22 mouse cellular contexts compared by ENCODE assay signal in the genomic region with DNA sequence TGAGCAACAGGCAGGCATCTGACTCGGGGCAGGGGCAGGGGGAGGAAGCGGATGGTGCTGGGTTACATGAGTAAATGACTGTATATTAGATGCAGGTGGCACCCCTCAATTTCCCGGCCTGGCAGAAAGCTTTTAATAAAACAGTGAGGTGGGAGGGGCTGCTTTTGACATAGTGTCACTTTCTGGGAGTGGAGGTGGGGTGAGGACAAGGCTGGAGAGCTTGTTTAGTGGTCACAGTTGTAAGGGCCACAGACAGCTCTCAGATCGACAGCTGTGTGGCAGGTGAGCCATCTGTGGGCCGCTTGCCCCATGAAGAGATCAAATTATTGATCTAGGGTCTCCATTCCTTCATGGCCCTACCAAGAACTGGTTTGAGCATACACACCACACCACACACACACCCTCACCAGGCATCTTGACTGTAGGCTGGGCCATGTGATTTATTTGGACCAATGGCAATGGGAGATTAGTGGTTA.
DNase-seq lines count a peak whose midpoint lies in the region; ATAC-seq lines count a peak whose summit lies in the region.
"Had no signal": no experiment of that assay in that cellular context is flagged by ENCODE, and none has a peak within 500 bp of the region (broad histone marks: within the 10 kb centered on the region; RNA-seq: fewer than 3 reads in every experiment).

No protein-coding gene starts in this region.

- H3K36me3 ChIP-seq in intestine, embryonic 14.5 days (ENCODE audit: control insufficient read depth, insufficient read depth, low read length) = no peaks in the 10 kb centered on the region
- H3K36me3 ChIP-seq in intestine, embryonic 15.5 days = no peaks in the 10 kb centered on the region
- no peaks in the 10 kb centered on the region for H3K36me3 ChIP-seq in limb, embryonic 10.5 days
- no peaks in the 10 kb centered on the region for H3K36me3 ChIP-seq in midbrain, embryonic 14.5 days (ENCODE audit: control insufficient read depth, insufficient read depth, low read length)
- H3K36me3 ChIP-seq: forebrain, embryonic 12.5 days; limb, embryonic 15.5 days; lung, embryonic 15.5 days had no signal

- H3K4me1 ChIP-seq in intestine, embryonic 14.5 days (replicated peaks; ENCODE audit: control insufficient read depth, insufficient read depth, low read length) = no peaks in the 10 kb centered on the region
- no peaks in the 10 kb centered on the region for H3K4me1 ChIP-seq in intestine, embryonic 15.5 days (replicated peaks)
- peaks cover 14% of the 10 kb centered on the region for H3K4me1 ChIP-seq in limb, embryonic 10.5 days
- H3K4me1 ChIP-seq in midbrain, embryonic 14.5 days (ENCODE audit: control insufficient read depth, insufficient read depth, low read length) = no peaks in the 10 kb centered on the region
- H3K4me1 ChIP-seq: forebrain, embryonic 12.5 days; lung, embryonic 15.5 days had no signal

- WGBS in intestine, embryonic 14.5 days = 62% methylated on average over 5 of the region's 5 CpGs
- 73% methylated on average over 5 of the region's 5 CpGs for WGBS in intestine, embryonic 15.5 days
- WGBS in limb, embryonic 10.5 days = 61% methylated on average over 5 of the region's 5 CpGs
- 84% methylated on average over 5 of the region's 5 CpGs for WGBS in midbrain, embryonic 14.5 days

- no peaks in the 10 kb centered on the region for H3K9me3 ChIP-seq in intestine, embryonic 14.5 days (ENCODE audit: control insufficient read depth, low read length)
- H3K9me3 ChIP-seq in intestine, embryonic 15.5 days = no peaks in the 10 kb centered on the region
- no peaks in the 10 kb centered on the region for H3K9me3 ChIP-seq in limb, embryonic 10.5 days (replicated peaks)
- H3K9me3 ChIP-seq in midbrain, embryonic 14.5 days (ENCODE audit: control insufficient read depth, low read length) = no peaks in the 10 kb centered on the region
- H3K9me3 ChIP-seq: forebrain, embryonic 12.5 days; limb, embryonic 15.5 days; lung, embryonic 15.5 days had no signal

- ATAC-seq in intestine, embryonic 14.5 days (replicated peaks; ENCODE audit: low FRiP score, low TSS enrichment, low read depth) = no peak
- no peak for ATAC-seq in intestine, embryonic 15.5 days
- ATAC-seq in midbrain, embryonic 14.5 days (ENCODE audit: low FRiP score, low TSS enrichment) = no peak
- ATAC-seq in megakaryocyte-erythroid progenitor cell, adult 5-6 weeks (replicated peaks; ENCODE audit: low FRiP score, low TSS enrichment, poor library complexity, severe bottlenecking) = no peak
- ATAC-seq: intestine, postnatal 0 days; midbrain, embryonic 16.5 days; Patski had no signal

- DNase-seq in intestine, embryonic 14.5 days (ENCODE audit: low spot score) = peak; percentile 28
- DNase-seq in testis, postnatal 10 days (ENCODE audit: low spot score) = peak; percentile 29
- DNase-seq in testis, postnatal 14 days (ENCODE audit: low spot score) = no peak
- DNase-seq in limb, embryonic 10.5 days (ENCODE audit: low spot score) = peak; percentile 54
- DNase-seq in left cerebral cortex, postnatal 10 days (ENCODE audit: extremely low spot score in 1 of 2, low spot score in 2 of 2) = no peak
- DNase-seq in midbrain, embryonic 14.5 days = no peak
- DNase-seq: gastrocnemius, adult 2 months; kidney, postnatal 36 days; lung, postnatal 4 days; thymus, postnatal 4 days had no signal

- intact Hi-C loops in left cerebral cortex, postnatal 10 days (cut with DNase I) = no loop called here

- H3K4me2 ChIP-seq in intestine, embryonic 14.5 days (ENCODE audit: low read length) = no peak overlapping the region
- H3K4me2 ChIP-seq in intestine, embryonic 15.5 days (replicated peaks) = no peak overlapping the region
- H3K4me2 ChIP-seq in midbrain, embryonic 14.5 days (ENCODE audit: low read length) = no peak overlapping the region
- H3K4me2 ChIP-seq: forebrain, embryonic 12.5 days; heart, embryonic 11.5 days; limb, embryonic 15.5 days; lung, embryonic 15.5 days had no signal

- no peaks in the 10 kb centered on the region for H3K27me3 ChIP-seq in intestine, embryonic 14.5 days (replicated peaks; ENCODE audit: control insufficient read depth, insufficient read depth, low read length)
- H3K27me3 ChIP-seq in intestine, embryonic 15.5 days (replicated peaks) = no peaks in the 10 kb centered on the region
- H3K27me3 ChIP-seq in limb, embryonic 10.5 days (ENCODE audit: low read depth, poor library complexity, severe bottlenecking) = no peaks in the 10 kb centered on the region
- no peaks in the 10 kb centered on the region for H3K27me3 ChIP-seq in midbrain, embryonic 14.5 days (ENCODE audit: control insufficient read depth, insufficient read depth, low read length)
- H3K27me3 ChIP-seq: forebrain, embryonic 12.5 days; limb, embryonic 15.5 days; lung, embryonic 15.5 days; Patski had no signal

- H3K27ac ChIP-seq in intestine, embryonic 14.5 days (ENCODE audit: low read depth) = no peak overlapping the region
- H3K27ac ChIP-seq in intestine, embryonic 15.5 days = no peak overlapping the region
- H3K27ac ChIP-seq in limb, embryonic 10.5 days = no peak overlapping the region
- no peak overlapping the region for H3K27ac ChIP-seq in midbrain, embryonic 14.5 days (replicated peaks; ENCODE audit: low read depth, low read length)
- H3K27ac ChIP-seq: forebrain, embryonic 12.5 days; gastrocnemius, adult 2 months; left cerebral cortex, adult 2 months; limb, embryonic 15.5 days; liver, embryonic 14.5 days; lung, embryonic 15.5 days had no signal

- no peak overlapping the region for H3K4me3 ChIP-seq in intestine, embryonic 14.5 days (ENCODE audit: low read depth, low read length)
- H3K4me3 ChIP-seq in intestine, embryonic 15.5 days (replicated peaks) = no peak overlapping the region
- H3K4me3 ChIP-seq in limb, embryonic 10.5 days = no peak overlapping the region
- no peak overlapping the region for H3K4me3 ChIP-seq in midbrain, embryonic 14.5 days (replicated peaks; ENCODE audit: low read depth, low read length)
- H3K4me3 ChIP-seq: erythroblast, embryonic 14.5 days; forebrain, embryonic 12.5 days; gastrocnemius, adult 2 months; left cerebral cortex, adult 2 months; limb, embryonic 15.5 days; lung, embryonic 15.5 days had no signal

- no peak overlapping the region for H3K9ac ChIP-seq in intestine, embryonic 14.5 days (ENCODE audit: low read length)
- H3K9ac ChIP-seq in intestine, embryonic 15.5 days = no peak overlapping the region
- no peak overlapping the region for H3K9ac ChIP-seq in midbrain, embryonic 14.5 days (replicated peaks; ENCODE audit: low read length)
- H3K9ac ChIP-seq: forebrain, embryonic 12.5 days; limb, embryonic 15.5 days; liver, embryonic 14.5 days; lung, embryonic 15.5 days had no signal

Comparison
In these comparisons a context has a peak if more than half of its experiments do, and no peak if none do; other contexts are left out.
1. DNase-seq: peak in intestine, embryonic 14.5 days (single experiment), testis, postnatal 10 days (single experiment) and limb, embryonic 10.5 days (single experiment); none in testis, postnatal 14 days (single experiment), left cerebral cortex, postnatal 10 days (0 of 2) and midbrain, embryonic 14.5 days (single experiment).